Mouse (Mus musculus) testis, postnatal 10 days (tissue): ENCODE measurements around the gene Rad51ap1.

Source experiments
- DNase-seq: peaks from one replicate; pipeline ENCODE4 v3.0.0; 2021; ENCODE audit warnings: low spot score

Rad51ap1 gene

GRCm38 (mm10) chr6:126939487-126940171 is at the start of gene Rad51ap1, which contains the start of gene D6Wsu163e:
Rad51ap1 (minus strand) TSS chr6:126939587.
D6Wsu163e (plus strand) TSS chr6:126939962.
- DNase-seq: peak; percentile 95

GRCm38 (mm10) chr6:126981539-126982234 is 42.3 kb upstream of the Rad51ap1 start:
- no peak for DNase-seq

GRCm38 (mm10) chr6:126966241-126967026 is 27.0 kb upstream of the Rad51ap1 start:
- DNase-seq: no peak

GRCm38 (mm10) chr6:126963426-126963825 is 24.0 kb upstream of the Rad51ap1 start:
- DNase-seq: no peak

- no peak for DNase-seq
Observed at GRCm38 (mm10) chr6:126962709-126963108, 23.3 kb upstream of the Rad51ap1 start.

GRCm38 (mm10) chr6:126961371-126962018 is 22.1 kb upstream of the Rad51ap1 start:
- DNase-seq: no peak

GRCm38 (mm10) chr6:126955734-126956133 is 16.3 kb upstream of the Rad51ap1 start:
- peak; percentile 94 for DNase-seq

- no peak for DNase-seq
Observed at GRCm38 (mm10) chr6:126948336-126948735, 8.9 kb upstream of the Rad51ap1 start.

GRCm38 (mm10) chr6:126940451-126940850 is 1.1 kb upstream of the Rad51ap1 start:
- no peak for DNase-seq

GRCm38 (mm10) chr6:126938853-126939486 is 417 bp downstream of the Rad51ap1 start:
- DNase-seq: no peak

- peak; percentile 29 for DNase-seq
Observed at GRCm38 (mm10) chr6:126938047-126938446, 1.3 kb downstream of the Rad51ap1 start.

GRCm38 (mm10) chr6:126932896-126933295 is 6.5 kb downstream of the Rad51ap1 start:
- no peak for DNase-seq

GRCm38 (mm10) chr6:126921111-126921881 is 18.1 kb downstream of the Rad51ap1 start, which contains the start of gene Dyrk4:
Dyrk4 (minus strand) TSS chr6:126921839.
- peak; percentile 70 for DNase-seq

GRCm38 (mm10) chr6:126914928-126915327 is 24.5 kb downstream of the Rad51ap1 start:
- no peak for DNase-seq

GRCm38 (mm10) chr6:126910727-126911126 is 28.7 kb downstream of the Rad51ap1 start:
- DNase-seq: no peak

GRCm38 (mm10) chr6:126907876-126908275 is 31.5 kb downstream of the Rad51ap1 start:
- no peak for DNase-seq

GRCm38 (mm10) chr6:126907378-126907777 is 32.0 kb downstream of the Rad51ap1 start:
- no peak for DNase-seq

- DNase-seq: no peak
Observed at GRCm38 (mm10) chr6:126877118-126877517, 62.3 kb downstream of the Rad51ap1 start.
